Mouse (Mus musculus) lung, postnatal 25 days (tissue): ENCODE measurements around the gene Myf6.

Experiments used
- DNase-seq: peaks from one replicate; pipeline ENCODE4 v3.0.0; 2022; ENCODE audit warnings: low spot score

The Myf6 gene

GRCm38 (mm10) chr10:107494568-107494967, at the start of gene Myf6:
Myf6 (minus strand) TSS chr10:107494737.
- DNase-seq, result no peak

GRCm38 (mm10) chr10:107543026-107543425, 48.5 kb upstream of the Myf6 start:
- no peak for DNase-seq

- DNase-seq, result no peak
Observed at GRCm38 (mm10) chr10:107528758-107529157, 34.2 kb upstream of the Myf6 start.

GRCm38 (mm10) chr10:107519216-107519615, 24.7 kb upstream of the Myf6 start:
- no peak for DNase-seq

GRCm38 (mm10) chr10:107516641-107517040, 22.1 kb upstream of the Myf6 start:
- DNase-seq, result peak; percentile 4

- DNase-seq, result no peak
Observed at GRCm38 (mm10) chr10:107514735-107515134, 20.2 kb upstream of the Myf6 start.

GRCm38 (mm10) chr10:107506397-107506796, 11.9 kb upstream of the Myf6 start:
- DNase-seq, result no peak

GRCm38 (mm10) chr10:107503430-107503829, 8.9 kb upstream of the Myf6 start:
- peak; percentile 5 for DNase-seq

GRCm38 (mm10) chr10:107502193-107502592, 7.7 kb upstream of the Myf6 start:
- no peak for DNase-seq

- DNase-seq, result no peak
Observed at GRCm38 (mm10) chr10:107499656-107500055, 5.1 kb upstream of the Myf6 start.

- DNase-seq, result no peak
Observed at GRCm38 (mm10) chr10:107496402-107496801, 1.9 kb upstream of the Myf6 start.

- DNase-seq, result no peak
Observed at GRCm38 (mm10) chr10:107493580-107494474, 710 bp downstream of the Myf6 start.

GRCm38 (mm10) chr10:107492867-107493579, 1.5 kb downstream of the Myf6 start:
- no peak for DNase-seq

- DNase-seq, result no peak
Observed at GRCm38 (mm10) chr10:107488654-107489315, 5.8 kb downstream of the Myf6 start.

- no peak for DNase-seq
Observed at GRCm38 (mm10) chr10:107486770-107487169, 7.8 kb downstream of the Myf6 start.

- DNase-seq, result no peak
Observed at GRCm38 (mm10) chr10:107485870-107486269, 8.7 kb downstream of the Myf6 start, which contains the start of gene Myf5. Myf5 (minus strand) TSS chr10:107486134.

GRCm38 (mm10) chr10:107484050-107484449, 10.5 kb downstream of the Myf6 start:
- DNase-seq, result no peak

- DNase-seq, result no peak
Observed at GRCm38 (mm10) chr10:107473497-107473896, 21.0 kb downstream of the Myf6 start.

- no peak for DNase-seq
Observed at GRCm38 (mm10) chr10:107471712-107472111, 22.8 kb downstream of the Myf6 start.

GRCm38 (mm10) chr10:107467819-107468218, 26.7 kb downstream of the Myf6 start:
- DNase-seq, result peak; percentile 47

GRCm38 (mm10) chr10:107449496-107450330, 44.8 kb downstream of the Myf6 start:
- DNase-seq, result no peak
